Mouse (Mus musculus): ENCODE measurements around the gene Pfn1.

DNA sequence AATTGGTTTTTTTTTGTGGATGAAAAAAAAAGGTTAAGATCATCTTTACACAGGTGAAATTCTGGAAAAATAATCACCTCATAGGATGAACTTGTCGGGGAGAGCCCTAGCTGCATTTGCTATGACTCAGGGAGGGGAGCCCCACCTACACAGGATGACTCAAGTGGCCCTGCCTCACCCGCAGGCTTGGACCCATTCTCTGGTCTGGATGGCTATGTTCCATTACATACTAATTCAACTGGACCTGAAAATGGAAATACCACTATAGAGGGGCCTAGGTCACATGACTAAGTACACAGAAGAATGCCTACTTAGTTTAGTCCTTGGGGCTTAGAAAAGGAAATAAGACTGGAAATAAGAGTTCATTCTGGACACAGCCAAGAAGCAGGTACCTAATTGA is 3.1 kb downstream of the Pfn1 start:
- TF ChIP-seq CTCF (IDR thresholded peaks at IDR 0.05; ENCODE audit: low read depth) (no peak), EP300 (IDR thresholded peaks at IDR 0.05; ENCODE audit: low read depth) (no peak)

Data from heart, postnatal 0 days (tissue).